Mouse (Mus musculus): ENCODE data around the gene Tpr. TPM values are rescaled to one million over a fixed set of nuclear protein-coding genes. Genes with fewer than 3 reads are reported as not detected.
A peak's percentile ranks its signal among the peaks of the same experiment; 100 is the strongest.

Tpr gene
- total RNA-seq, 2 experiments from 2014 or later = 102 to 106 TPM

DNA sequence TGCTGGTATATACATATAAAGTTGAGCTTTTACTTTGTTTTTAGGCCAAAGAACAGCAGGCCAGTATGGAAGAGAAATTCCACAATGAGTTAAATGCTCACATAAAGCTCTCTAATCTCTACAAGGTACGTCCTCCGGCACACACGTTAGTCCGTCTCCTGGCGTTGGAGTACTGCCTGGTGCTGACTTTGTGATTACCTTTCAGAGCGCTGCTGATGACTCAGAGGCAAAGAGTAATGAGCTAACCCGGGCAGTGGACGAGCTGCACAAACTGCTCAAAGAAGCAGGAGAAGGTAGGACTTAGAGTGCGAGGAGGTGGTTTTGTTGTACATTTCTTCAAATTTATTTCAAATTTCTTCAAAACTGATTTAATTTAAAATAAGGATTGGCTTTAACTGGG, 14.6 kb downstream of the Tpr start:
- Histone ChIP-seq H3K4me3 (no peak overlapping the region), H3K27ac (no peak overlapping the region)
- intact Hi-C loops (cut with DNase I) = loop anchor here (5.0 kb wide), 1 partner anchor 35 kb away; no protein-coding TSS in a partner anchor
- no peak for DNase-seq
- TF ChIP-seq CTCF (IDR thresholded peaks at IDR 0.05) = no peak

DNA sequence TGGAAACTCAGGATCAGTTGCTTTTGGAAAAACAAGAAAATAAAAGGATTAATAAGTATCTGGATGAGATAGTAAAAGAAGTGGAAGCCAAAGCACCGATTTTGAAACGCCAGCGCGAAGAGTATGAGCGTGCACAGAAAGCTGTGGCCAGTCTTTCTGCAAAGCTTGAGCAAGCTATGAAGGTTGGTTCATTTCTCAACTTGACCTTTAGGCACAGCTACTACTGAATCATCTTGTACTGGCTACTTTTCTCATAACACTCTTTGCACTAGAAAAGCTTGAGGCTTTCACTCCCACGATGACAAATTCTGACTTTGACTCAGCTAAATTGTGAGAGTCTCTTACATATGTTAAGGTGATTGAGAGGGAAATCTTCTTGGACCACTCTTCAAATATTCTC, 17.4 kb downstream of the Tpr start:
- no peak for TF ChIP-seq CTCF (IDR thresholded peaks at IDR 0.05)
- Histone ChIP-seq H3K4me3 (no peak overlapping the region), H3K27ac (no peak overlapping the region)
- DNase-seq = no peak
- intact Hi-C loops (cut with DNase I) = loop anchor here (5.0 kb wide), 1 partner anchor 32 kb away; no protein-coding TSS in a partner anchor

DNA sequence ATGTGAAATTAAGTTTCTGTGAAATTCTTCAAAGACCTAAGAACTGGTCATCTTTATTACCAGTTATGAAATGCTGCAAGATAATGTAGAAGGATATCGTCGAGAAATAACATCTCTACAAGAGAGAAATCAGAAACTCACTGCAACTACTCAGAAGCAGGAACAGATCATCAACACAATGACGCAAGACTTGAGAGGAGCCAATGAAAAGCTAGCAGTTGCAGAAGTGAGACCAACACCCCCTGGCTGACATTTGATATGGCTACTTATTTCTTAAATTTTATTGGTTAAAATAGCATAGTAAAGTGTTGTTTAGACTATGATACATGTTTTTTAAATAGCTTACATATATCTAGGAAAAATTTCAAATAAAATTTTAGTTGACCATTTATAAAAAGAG, 23.4 kb downstream of the Tpr start:
- no peak for DNase-seq
- H3K27ac ChIP-seq = no peak overlapping the region
- intact Hi-C loops (cut with DNase I) = no loop called here
- no peak overlapping the region for H3K4me3 ChIP-seq
- no peak for TF ChIP-seq CTCF (IDR thresholded peaks at IDR 0.05)

DNA sequence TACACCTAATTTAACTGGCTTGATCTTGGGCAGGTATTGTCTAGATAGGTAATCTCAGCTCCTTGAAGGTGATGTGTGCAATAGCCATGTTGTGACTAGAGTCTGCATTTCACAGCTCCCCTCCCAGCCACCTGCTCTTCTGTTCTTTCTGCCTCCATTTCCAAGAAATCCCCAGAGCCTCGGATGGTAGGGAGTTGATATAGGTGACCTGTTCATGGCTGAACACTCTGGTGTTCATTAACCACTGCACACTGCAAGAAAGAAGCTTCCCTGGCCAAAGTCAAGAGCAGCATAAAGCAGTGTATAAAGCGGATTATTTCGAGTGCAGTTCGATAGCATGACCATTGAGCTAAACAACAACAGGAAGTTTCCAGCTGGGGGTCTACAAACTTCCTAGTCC, 25.8 kb downstream of the Tpr start:
- no peak overlapping the region for H3K4me3 ChIP-seq
- intact Hi-C loops (cut with DNase I) = no loop called here
- TF ChIP-seq CTCF (IDR thresholded peaks at IDR 0.05) = no peak
- no peak overlapping the region for H3K27ac ChIP-seq
- DNase-seq = no peak

DNA sequence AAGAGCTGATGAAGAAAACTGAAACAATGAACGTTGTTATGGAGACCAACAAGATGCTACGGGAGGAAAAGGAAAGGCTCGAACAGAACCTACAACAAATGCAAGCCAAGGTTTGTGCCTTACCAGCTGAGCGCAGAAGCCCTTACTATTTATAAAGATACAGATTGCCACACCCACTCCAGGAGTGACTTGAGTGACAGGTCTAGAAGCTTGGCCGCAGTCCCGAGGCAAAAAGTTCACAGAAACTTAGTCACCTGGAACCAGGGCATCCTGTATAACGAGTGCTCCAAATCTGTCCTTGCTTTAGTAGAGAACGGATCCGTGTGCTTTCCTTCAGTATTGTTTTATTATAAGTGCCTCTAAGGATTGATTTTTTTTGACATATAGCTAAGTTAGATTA, 33.0 kb downstream of the Tpr start:
- H3K4me3 ChIP-seq = no peak overlapping the region
- no peak for TF ChIP-seq CTCF (IDR thresholded peaks at IDR 0.05)
- H3K27ac ChIP-seq = no peak overlapping the region
- no peak for DNase-seq
- intact Hi-C loops (cut with DNase I) = no loop called here

DNA sequence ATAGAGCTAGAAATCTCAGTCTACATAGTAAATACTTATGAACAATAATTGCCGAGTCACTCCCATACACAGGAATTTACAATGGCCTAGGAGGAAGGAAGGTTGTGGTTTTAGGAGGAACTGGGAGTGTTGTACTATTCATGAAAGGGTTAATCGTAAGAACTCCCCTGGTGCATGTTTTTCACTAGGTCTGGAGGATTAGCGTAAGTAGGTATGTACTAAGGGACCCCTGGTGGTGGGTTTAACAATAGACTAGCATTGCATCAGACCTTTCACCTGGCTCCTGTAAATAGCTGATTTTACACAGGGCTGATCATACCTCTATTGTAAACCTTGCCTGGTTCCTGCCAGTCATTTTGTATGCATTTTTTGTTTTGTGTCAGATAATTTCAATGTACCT, 33.6 kb downstream of the Tpr start:
- no peak for DNase-seq
- intact Hi-C loops (cut with DNase I) = no loop called here
- TF ChIP-seq CTCF (IDR thresholded peaks at IDR 0.05) = no peak
- no peak overlapping the region for H3K4me3 ChIP-seq
- no peak overlapping the region for H3K27ac ChIP-seq

DNA sequence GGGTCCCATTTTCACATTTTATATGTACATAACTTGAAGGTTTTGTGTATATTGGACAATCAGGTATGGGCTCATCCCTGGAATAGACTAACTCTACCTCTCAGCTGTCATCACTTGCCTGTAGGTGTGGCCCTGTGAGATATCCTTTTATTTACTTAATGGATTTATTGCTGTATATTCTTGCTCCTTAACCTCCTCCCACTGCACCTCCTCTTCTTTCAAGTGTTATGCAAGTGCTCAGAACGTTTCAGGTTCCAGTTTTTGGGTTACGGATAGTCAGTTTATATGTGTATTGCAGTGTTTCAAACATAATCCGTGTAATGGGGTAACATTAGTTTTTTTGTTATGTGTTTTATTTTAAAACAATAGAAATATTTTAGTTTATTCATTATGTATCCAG, 46.0 kb downstream of the Tpr start:
- intact Hi-C loops (cut with DNase I) = no loop called here
- Histone ChIP-seq H3K4me3 (no peak overlapping the region), H3K27ac (no peak overlapping the region)
- TF ChIP-seq CTCF (IDR thresholded peaks at IDR 0.05) = no peak
- DNase-seq = no peak

DNA sequence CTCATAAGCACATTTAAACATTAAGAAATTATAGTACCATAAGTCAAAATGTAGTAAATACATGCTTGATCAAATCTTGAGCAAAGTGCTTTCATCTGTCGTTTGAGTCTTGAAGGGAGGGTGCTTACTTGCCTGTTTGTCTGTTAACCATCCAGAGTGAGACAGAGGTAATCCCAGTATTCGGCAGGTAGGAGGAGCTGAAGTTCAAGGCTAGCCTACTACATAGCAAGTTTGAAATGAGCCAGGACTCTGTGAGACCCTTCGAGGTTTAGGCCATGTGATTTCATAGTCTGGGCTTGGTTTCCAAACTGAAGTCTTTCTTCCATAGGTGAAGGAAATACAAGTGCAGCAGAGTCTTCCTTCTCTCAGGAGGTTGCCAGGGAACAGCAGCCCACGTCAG, 49.1 kb downstream of the Tpr start:
- no peak overlapping the region for H3K4me3 ChIP-seq
- DNase-seq = no peak
- intact Hi-C loops (cut with DNase I) = loop anchor here (5.0 to 10.0 kb wide), 2 partner anchors 34 to 53 kb away; no protein-coding TSS in a partner anchor
- H3K27ac ChIP-seq = no peak overlapping the region
- TF ChIP-seq CTCF (IDR thresholded peaks at IDR 0.05) = peak; percentile 8; the same call in 1 of the 2 replicates

DNA sequence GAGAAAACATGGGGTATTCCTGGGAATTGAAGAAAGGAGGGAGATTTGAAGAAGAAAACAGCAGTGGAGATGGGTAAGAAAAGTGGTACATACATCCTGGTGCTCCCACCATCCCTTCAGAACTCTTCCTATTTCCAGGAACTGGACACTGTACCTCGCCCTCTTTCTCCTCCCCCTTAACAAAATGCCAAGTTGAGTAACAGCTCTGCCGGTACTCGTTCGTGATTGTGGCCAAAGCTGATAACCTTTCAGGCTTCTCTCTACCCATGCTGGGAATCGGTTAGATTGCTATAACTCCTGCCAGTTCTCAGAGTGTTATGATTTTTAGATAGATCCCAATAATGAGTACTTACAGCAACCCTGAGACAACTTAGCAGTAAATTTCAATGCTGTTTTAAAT, 66.3 kb downstream of the Tpr start:
- no peak for DNase-seq
- Histone ChIP-seq H3K4me3 (no peak overlapping the region), H3K27ac (peak overlapping the region; percentile 75)
- no peak for TF ChIP-seq CTCF (IDR thresholded peaks at IDR 0.05)
- intact Hi-C loops (cut with DNase I) = no loop called here

DNA sequence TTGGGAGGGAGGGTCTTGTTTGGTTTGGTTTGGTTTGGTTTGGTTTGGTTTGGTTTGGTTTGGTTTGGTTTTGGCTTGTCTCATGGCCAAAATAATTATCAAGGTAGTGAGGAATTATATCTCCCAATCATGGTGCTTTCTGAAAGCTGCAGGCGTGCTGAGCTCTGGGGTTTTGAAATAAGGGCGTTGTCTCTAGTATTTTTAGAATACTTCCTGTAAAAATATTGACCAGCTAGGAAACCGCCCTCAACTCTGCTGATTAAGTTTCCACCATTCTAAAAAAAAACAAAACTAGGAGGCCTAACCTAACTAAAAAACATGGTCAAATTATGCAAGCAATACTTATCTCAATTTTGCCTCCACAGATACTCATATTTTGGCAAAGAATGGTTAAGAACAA, 67.0 kb downstream of the Tpr start:
- no peak for TF ChIP-seq CTCF (IDR thresholded peaks at IDR 0.05)
- DNase-seq = no peak
- no peak overlapping the region for H3K4me3 ChIP-seq
- intact Hi-C loops (cut with DNase I) = no loop called here
- H3K27ac ChIP-seq = peak overlapping the region; percentile 75

DNA sequence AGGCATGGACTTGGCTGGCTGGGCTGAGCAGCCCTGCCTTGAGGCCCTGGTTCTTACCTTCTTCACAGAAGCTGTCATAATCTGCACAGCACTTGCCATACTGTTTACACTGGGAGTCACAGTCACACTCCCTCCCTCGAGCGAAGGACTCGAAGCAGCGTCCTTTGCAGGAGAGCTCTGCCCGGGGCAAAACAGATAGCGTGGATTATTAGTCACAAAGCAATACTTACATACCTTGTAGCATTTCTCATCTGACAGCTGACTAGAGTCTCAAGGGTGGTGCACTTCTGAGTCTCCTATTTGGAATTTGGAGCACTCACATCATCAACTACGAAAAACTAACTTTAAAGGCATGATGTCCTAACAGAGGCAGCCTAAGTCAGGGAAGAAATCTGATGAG, 68.0 kb downstream of the Tpr start:
- no peak for TF ChIP-seq CTCF (IDR thresholded peaks at IDR 0.05)
- intact Hi-C loops (cut with DNase I) = no loop called here
- DNase-seq = no peak

DNA sequence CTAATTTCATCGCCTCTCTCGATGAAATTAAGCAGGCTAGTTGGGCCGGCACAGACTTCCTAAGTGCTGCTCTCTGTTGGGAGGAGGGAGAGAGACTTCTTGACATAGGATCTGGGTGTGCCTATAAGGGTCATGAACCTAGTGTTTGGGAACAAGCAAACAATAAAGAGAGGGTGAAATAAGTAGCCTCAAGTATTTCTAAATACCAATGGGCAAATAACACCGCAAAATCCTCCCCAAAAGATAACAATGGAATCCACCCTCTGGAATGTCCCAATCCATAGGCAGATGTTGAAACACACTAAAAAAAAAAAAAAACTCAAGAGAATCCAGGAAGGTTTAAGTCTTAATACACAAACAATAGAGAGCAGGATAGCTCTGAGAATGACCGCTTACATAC, 70.4 kb downstream of the Tpr start:
- no peak for DNase-seq
- intact Hi-C loops (cut with DNase I) = no loop called here
- no peak overlapping the region for H3K27ac ChIP-seq
- no peak overlapping the region for H3K4me3 ChIP-seq
- TF ChIP-seq CTCF (IDR thresholded peaks at IDR 0.05) = no peak

More for the DNA sequence above, 68.0 kb downstream of the Tpr start:
- Histone ChIP-seq H3K27ac (peak overlapping the region; percentile 71), H3K4me3 (no peak overlapping the region)

DNA sequence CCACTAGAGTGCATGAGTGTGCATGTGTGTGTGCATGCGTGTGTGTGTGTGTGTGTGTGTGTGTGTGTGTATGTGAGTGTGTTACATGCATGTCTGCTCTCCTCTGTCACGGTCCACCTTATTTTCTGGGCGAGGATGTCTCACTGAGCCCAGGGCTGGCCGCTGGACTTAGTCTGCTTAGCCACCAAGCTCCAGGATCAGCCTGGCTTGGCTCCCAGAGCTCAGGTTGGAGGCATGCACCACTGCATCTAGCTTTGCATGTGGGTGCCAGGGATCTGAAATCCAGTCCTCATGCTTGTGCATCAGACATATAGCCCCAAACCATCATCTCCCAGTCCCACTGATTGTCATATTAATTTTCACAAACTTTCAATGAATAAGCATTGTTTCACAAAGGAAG, 71.1 kb downstream of the Tpr start:
- H3K27ac ChIP-seq = no peak overlapping the region
- peak; percentile 28 for DNase-seq
- no peak overlapping the region for H3K4me3 ChIP-seq
- intact Hi-C loops (cut with DNase I) = no loop called here
- no peak for TF ChIP-seq CTCF (IDR thresholded peaks at IDR 0.05)

DNA sequence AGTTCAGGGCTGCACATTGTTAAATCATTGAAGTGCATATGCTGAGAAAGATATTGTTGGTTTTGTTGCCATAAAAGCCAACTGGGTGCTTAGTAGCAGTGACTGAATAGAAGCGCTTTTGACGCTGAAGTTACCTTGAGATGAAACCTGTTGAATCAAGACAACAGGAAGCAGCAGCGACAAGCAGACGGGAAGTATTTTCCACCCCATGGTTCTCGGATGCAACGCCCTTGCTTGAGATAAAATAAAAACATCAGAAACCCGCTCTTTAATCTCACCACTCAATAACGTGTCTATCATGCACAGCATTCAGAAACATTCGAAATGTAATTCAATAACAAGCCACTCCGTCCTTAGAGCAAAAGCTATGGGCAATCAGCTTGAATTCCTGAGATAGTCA, 72.7 kb downstream of the Tpr start:
- intact Hi-C loops (cut with DNase I) = no loop called here
- Histone ChIP-seq H3K27ac (peak overlapping the region; percentile 73), H3K4me3 (peak overlapping the region; percentile 51)
- no peak for TF ChIP-seq CTCF (IDR thresholded peaks at IDR 0.05)
- DNase-seq = no peak

DNA sequence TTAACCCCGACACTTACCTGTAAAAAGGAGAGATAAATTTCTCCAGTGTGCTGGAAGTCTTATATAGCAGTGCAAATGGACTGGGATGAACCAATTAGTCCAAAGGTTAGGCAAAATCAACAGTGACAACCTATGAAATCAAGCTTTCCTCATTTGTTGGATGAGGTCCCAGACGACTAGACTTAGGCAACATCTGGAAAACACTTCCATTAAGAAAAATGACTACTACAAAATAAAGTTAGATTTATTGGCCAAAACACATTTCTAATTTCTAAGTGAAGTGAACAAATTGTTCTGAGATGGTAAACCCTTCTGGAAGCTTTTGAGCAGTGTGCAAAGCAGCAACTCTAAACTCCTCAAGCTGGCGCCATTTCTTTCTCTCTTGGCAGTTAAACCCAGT, 73.5 kb downstream of the Tpr start, which contains the start of gene Prg4:
TSS of gene Prg4 (minus strand) at position 34 of the 400 bp plus-strand sequence.
- intact Hi-C loops (cut with DNase I) = no loop called here
- H3K4me3 ChIP-seq = peak within 1 kb of the TSS; percentile 51
- DNase-seq = no peak
- TF ChIP-seq CTCF (IDR thresholded peaks at IDR 0.05) = no peak
- H3K27ac ChIP-seq = peak within 1 kb of the TSS; percentile 73
